Mouse (Mus musculus) hindbrain, postnatal 0 days (tissue): ENCODE measurements around the gene Gemin7. TPM values are rescaled to one million over a fixed set of nuclear protein-coding genes. Genes with fewer than 3 reads are reported as not detected.

Source experiments
- ATAC-seq: fragments of 200-750 bp; cut with Nextera tagmentation; 2 replicates; pipeline ENCODE4 v1.8.0; 2017; ENCODE audit warnings: mild to moderate bottlenecking, moderate TSS enrichment, moderate library complexity
- DNase-seq: peaks from one replicate; pipeline ENCODE4 v3.0.0-alpha.2; 2015; ENCODE audit warnings: low spot score
- H3K27ac ChIP-seq: fragments of 300-500 bp; sonication (generic); 2 replicates; pipeline ENCODE4 v1.5.1; 2014; ENCODE audit warnings: mild to moderate bottlenecking
- H3K27me3 ChIP-seq: fragments of 300-500 bp; sonication (generic); 2 replicates; pipeline ENCODE4 v1.6.1; 2014; ENCODE audit warnings: low read length, mixed read lengths; ENCODE audit not compliant: insufficient read depth
- H3K36me3 ChIP-seq: fragments of 300-500 bp; sonication (generic); 2 replicates; pipeline ENCODE4 v1.6.1; 2014; ENCODE audit warnings: low read length, mixed read lengths; ENCODE audit not compliant: insufficient read depth
- H3K4me1 ChIP-seq: fragments of 300-500 bp; sonication (generic); 2 replicates; pipeline ENCODE4 v1.6.1; 2014; ENCODE audit warnings: antibody characterized with exemption, low read length, mixed read lengths; ENCODE audit not compliant: insufficient read depth
- H3K4me2 ChIP-seq: fragments of 300-500 bp; sonication (generic); 2 replicates; pipeline ENCODE4 v1.6.1; 2014; ENCODE audit warnings: low read depth, mild to moderate bottlenecking, low read length, moderate library complexity, mixed read lengths
- H3K4me3 ChIP-seq: fragments of 300-500 bp; sonication (generic); 2 replicates; pipeline ENCODE4 v1.5.1; 2014; ENCODE audit warnings: low read length
- H3K9ac ChIP-seq: fragments of 300-500 bp; sonication (generic); replicated peaks from 2 replicates; pipeline ENCODE4 v1.6.1; 2014; ENCODE audit warnings: mild to moderate bottlenecking, low read length, moderate library complexity, mixed read lengths
- H3K9me3 ChIP-seq: fragments of 300-500 bp; sonication (generic); 2 replicates; pipeline ENCODE4 v1.6.1; 2016; ENCODE audit warnings: low read length, mixed read lengths
- CTCF ChIP-seq: IDR thresholded peaks from 2 replicates; pipeline ENCODE4 v1.5.1; 2016; ENCODE audit warnings: antibody characterized with exemption, control low read depth, low read depth
- WGBS: fragments of 180-500 bp; shearing (Covaris S2); extraction: QIAGEN DNeasy Blood & Tissue Kit; methylation state at CpG from one replicate; pipeline ENCODE4 v1.1.7; 2014; 5-methylcytosine and 5-hydroxymethylcytosine counted together
- polyA plus RNA-seq: library from polyadenylated mRNA; unstranded; fragments of >200 nt; fragmentation: Nextera tagmentation; extraction: Ambion mirVana; gene quantifications from 2 replicates; pipeline ENCODE4 v1.2.1, GENCODE M21; 2015
- total RNA-seq: library from RNA; depleted of rRNA; stranded (reverse); fragments of >200 nt; gene quantifications from 2 replicates; pipeline ENCODE4 v1.2.3, GENCODE M21; 2014; rRNA removed

Gemin7 gene
- total and polyA plus RNA-seq, 2 experiments from 2014 or later, result 61.7 to 162 TPM

- 13% methylated on average over 24 of the region's 24 CpGs for WGBS
- DNase-seq, result no peak
- H3K36me3 ChIP-seq, result 0 out of 2 replicates have a peak, but pooled peaks cover 3% of the 10 kb centered on the region
These were observed 52.8 kb downstream of the Gemin7 start for GRCm38 (mm10) chr7:19524420-19525104.

GRCm38 (mm10) chr7:19523757-19524419, 53.5 kb downstream of the Gemin7 start:
- Histone ChIP-seq H3K27ac (no peak overlapping the region), H3K9ac (peak overlapping the region; percentile 33), H3K4me2 (peak overlapping the region; percentile 56), H3K36me3 (0 out of 2 replicates have a peak, but pooled peaks cover 3% of the 10 kb centered on the region), H3K4me3 (peak overlapping the region; percentile 32), H3K9me3 (no peaks in the 10 kb centered on the region), H3K4me1 (no peaks in the 10 kb centered on the region; the same call in 1 of the 2 replicates), H3K27me3 (peaks cover 24% of the 10 kb centered on the region)
- ATAC-seq (peak; percentile 57), DNase-seq (peak; percentile 71)
- 1% methylated on average over 62 of the region's 64 CpGs for WGBS
- TF ChIP-seq CTCF, result peak; percentile 66

More at GRCm38 (mm10) chr7:19524420-19525104, 52.8 kb downstream of the Gemin7 start:
- peak overlapping the region; percentile 56 for H3K4me2 ChIP-seq
- H3K4me1 ChIP-seq, result no peaks in the 10 kb centered on the region; the same call in 1 of the 2 replicates
- peak; percentile 13; the same call in 1 of the 2 replicates for ATAC-seq
- 0 out of 2 replicates have a peak overlapping the region, but pooled peaks have one; percentile 33 for H3K9ac ChIP-seq
- no peaks in the 10 kb centered on the region for H3K9me3 ChIP-seq
- TF ChIP-seq CTCF, result no peak
- peak overlapping the region; percentile 32 for H3K4me3 ChIP-seq
- peaks cover 24% of the 10 kb centered on the region for H3K27me3 ChIP-seq
- no peak overlapping the region for H3K27ac ChIP-seq

GRCm38 (mm10) chr7:19523017-19523756, 54.2 kb downstream of the Gemin7 start:
- H3K9me3 ChIP-seq, result no peaks in the 10 kb centered on the region
- ATAC-seq (peak; percentile 50), DNase-seq (peak; percentile 31)
- H3K27ac ChIP-seq, result no peak overlapping the region
- peak overlapping the region; percentile 56 for H3K4me2 ChIP-seq
- H3K4me3 ChIP-seq, result peak overlapping the region; percentile 32
- H3K9ac ChIP-seq, result peak overlapping the region; percentile 38
- WGBS, result 8% methylated on average over 72 of the region's 72 CpGs
- 0 out of 2 replicates have a peak, but pooled peaks cover under 1% of the 10 kb centered on the region for H3K36me3 ChIP-seq
- H3K27me3 ChIP-seq, result peaks cover 30% of the 10 kb centered on the region
- no peak for TF ChIP-seq CTCF
- H3K4me1 ChIP-seq, result no peaks in the 10 kb centered on the region; the same call in 1 of the 2 replicates

DNA sequence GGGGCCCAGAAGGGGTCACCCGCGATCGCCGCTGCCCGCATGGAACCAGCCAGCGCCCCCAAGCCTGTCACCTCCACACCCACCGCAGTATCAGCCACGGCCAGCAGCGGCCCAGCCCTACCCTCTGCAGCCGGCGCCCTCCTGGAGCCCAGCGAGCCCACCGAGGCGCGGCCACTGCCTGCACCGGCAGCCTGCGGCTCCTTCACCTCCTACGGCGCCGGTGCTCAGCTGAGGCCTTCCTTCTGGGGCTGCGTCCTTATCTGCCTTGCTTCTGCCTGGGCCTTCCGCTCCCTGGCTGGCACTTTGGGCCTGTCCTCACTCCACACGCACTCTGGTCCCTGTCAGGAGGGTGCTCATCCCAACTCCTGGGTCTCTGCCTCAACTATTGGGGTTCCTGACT, 57.4 kb downstream of the Gemin7 start:
- no peaks in the 10 kb centered on the region; the same call in 1 of the 2 replicates for H3K4me1 ChIP-seq
- no peak for DNase-seq
- H3K9ac ChIP-seq, result peak overlapping the region; percentile 51
- H3K9me3 ChIP-seq, result no peaks in the 10 kb centered on the region
- H3K27me3 ChIP-seq, result peaks cover 30% of the 10 kb centered on the region
- H3K36me3 ChIP-seq, result no peaks in the 10 kb centered on the region
- H3K27ac ChIP-seq, result no peak overlapping the region
- ATAC-seq, result no peak
- WGBS, result 10% methylated on average over 21 of the region's 23 CpGs
- H3K4me3 ChIP-seq, result peak overlapping the region; percentile 12; the same call in 1 of the 2 replicates
- no peak for TF ChIP-seq CTCF
- peak overlapping the region; percentile 47 for H3K4me2 ChIP-seq

DNA sequence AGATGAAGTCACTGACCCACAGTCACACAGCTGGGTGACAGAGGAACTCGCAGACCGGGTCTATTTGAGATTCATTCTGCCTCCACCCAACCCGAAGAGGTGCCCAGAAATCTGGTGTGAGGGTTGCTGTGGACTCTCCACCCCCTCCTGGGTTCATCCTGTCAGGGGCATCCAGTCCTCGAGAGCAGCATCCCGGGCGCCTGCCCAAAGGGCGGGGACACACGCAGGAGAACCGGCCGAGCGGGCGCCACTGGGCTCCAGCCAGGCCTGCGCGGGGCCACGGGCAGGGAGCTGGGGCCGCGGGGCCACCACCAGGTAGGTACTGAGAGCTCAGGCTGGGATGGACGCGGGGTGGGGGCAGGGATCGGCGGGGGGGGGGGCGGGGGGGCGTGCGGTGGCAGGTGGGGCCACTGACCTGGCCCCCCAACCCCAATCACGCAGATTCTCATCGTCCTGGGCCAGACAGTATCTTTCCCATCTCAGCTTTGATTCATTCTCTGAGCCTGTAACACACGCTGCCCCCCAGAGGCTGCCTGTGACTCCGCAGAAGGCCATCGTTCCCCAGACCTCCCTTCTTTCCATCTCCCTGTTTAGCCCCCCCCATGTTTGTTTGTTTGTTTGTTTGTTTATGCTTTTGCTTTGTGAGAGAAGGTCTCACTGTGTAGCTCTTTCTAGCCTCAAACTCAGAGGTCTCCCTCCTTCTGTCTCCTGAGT, 59.6 kb downstream of the Gemin7 start, which contains the start of gene Nkpd1:
TSS of gene Nkpd1 (plus strand) at position 187 of the 714 bp plus-strand sequence.
- H3K27me3 ChIP-seq, result peaks cover 21% of the 10 kb centered on the region

More for the DNA sequence above, 59.6 kb downstream of the Gemin7 start, which contains the start of gene Nkpd1:
- DNase-seq (peak; percentile 53), ATAC-seq (no peak)
- Histone ChIP-seq H3K4me1 (no peaks in the 10 kb centered on the region; the same call in 1 of the 2 replicates), H3K9ac (peak within 1 kb of the TSS; percentile 25; the same call in 1 of the 2 replicates), H3K27ac (no peak within 1 kb of the TSS), H3K4me3 (peak within 1 kb of the TSS; percentile 11; the same call in 1 of the 2 replicates), H3K4me2 (peak within 1 kb of the TSS; percentile 50), H3K36me3 (no peaks in the 10 kb centered on the region), H3K9me3 (no peaks in the 10 kb centered on the region)
- WGBS, result 2% methylated on average over 29 of the region's 29 CpGs
- peak; percentile 68 for TF ChIP-seq CTCF

Other genes with a start within 250 kb of the Gemin7 start
- gene Ercc1, start 232.8 kb downstream of the Gemin7 start, total RNA-seq, result 44.1 and 46.1 TPM in 2 replicates
- 69.0 and 74.2 TPM in 2 replicates for gene Ercc1, start 232.8 kb downstream of the Gemin7 start, polyA plus RNA-seq
- 11.1 and 12.4 TPM in 2 replicates for gene Cd3eap, start 218.1 kb downstream of the Gemin7 start, total RNA-seq
- 17.9 and 19.3 TPM in 2 replicates for gene Cd3eap, start 218.1 kb downstream of the Gemin7 start, polyA plus RNA-seq
- gene Ppp1r13l, start 217.8 kb downstream of the Gemin7 start, total RNA-seq, result 0.68 and 1.0 TPM in 2 replicates
- gene Ppp1r13l, start 217.8 kb downstream of the Gemin7 start, polyA plus RNA-seq, result 1.0 and 1.2 TPM in 2 replicates
- gene Ercc2, start 195.6 kb downstream of the Gemin7 start, total RNA-seq, result 57.3 and 65.1 TPM in 2 replicates
- gene Ercc2, start 195.6 kb downstream of the Gemin7 start, polyA plus RNA-seq, result 18.6 and 19.9 TPM in 2 replicates
- gene Klc3, start 173.5 kb downstream of the Gemin7 start, total RNA-seq, result 2.3 and 2.9 TPM in 2 replicates
- 1.7 and 2.7 TPM in 2 replicates for gene Klc3, start 173.5 kb downstream of the Gemin7 start, polyA plus RNA-seq
- 3.9 and 27.4 TPM in 2 replicates for gene Ckm, start 172.8 kb downstream of the Gemin7 start, total RNA-seq
- gene Ckm, start 172.8 kb downstream of the Gemin7 start, polyA plus RNA-seq, result 0.14 and 0.30 TPM in 2 replicates
- gene Mark4, start 118.8 kb downstream of the Gemin7 start, total RNA-seq, result 60.3 and 60.5 TPM in 2 replicates
- 16.2 and 18.1 TPM in 2 replicates for gene Mark4, start 118.8 kb downstream of the Gemin7 start, polyA plus RNA-seq
- gene Exoc3l2, start 114.3 kb downstream of the Gemin7 start, total RNA-seq, result 0.61 and 1.3 TPM in 2 replicates
- 2.0 and 2.3 TPM in 2 replicates for gene Exoc3l2, start 114.3 kb downstream of the Gemin7 start, polyA plus RNA-seq
- gene Bloc1s3, start 69.2 kb downstream of the Gemin7 start, total RNA-seq, result 18.8 and 22.4 TPM in 2 replicates
- gene Bloc1s3, start 69.2 kb downstream of the Gemin7 start, polyA plus RNA-seq, result 3.8 and 4.3 TPM in 2 replicates
- gene Trappc6a, start 69.2 kb downstream of the Gemin7 start, total RNA-seq, result 26.4 and 46.5 TPM in 2 replicates
- gene Trappc6a, start 69.2 kb downstream of the Gemin7 start, polyA plus RNA-seq, result 42.8 and 44.3 TPM in 2 replicates
- gene Nkpd1, start 59.8 kb downstream of the Gemin7 start, total RNA-seq, result 1.9 and 4.4 TPM in 2 replicates
- 1.3 TPM in 2 replicates for gene Nkpd1, start 59.8 kb downstream of the Gemin7 start, polyA plus RNA-seq
- gene Ppp1r37, start 14.5 kb downstream of the Gemin7 start, total RNA-seq, result 125 and 128 TPM in 2 replicates
- 27.0 and 27.7 TPM in 2 replicates for gene Ppp1r37, start 14.5 kb downstream of the Gemin7 start, polyA plus RNA-seq
- gene Zfp296, start 308 bp downstream of the Gemin7 start, total RNA-seq, result 0.25 TPM in 1 of 2 replicates, not detected in the other
- not detected in 2 replicates for gene Zfp296, start 308 bp downstream of the Gemin7 start, polyA plus RNA-seq
- gene Clasrp, start 26.9 kb upstream of the Gemin7 start, total RNA-seq, result 67.0 and 90.9 TPM in 2 replicates
- gene Clasrp, start 26.9 kb upstream of the Gemin7 start, polyA plus RNA-seq, result 70.3 and 77.5 TPM in 2 replicates
- 9.2 and 10.2 TPM in 2 replicates for gene Relb, start 51.8 kb upstream of the Gemin7 start, total RNA-seq
- 6.5 and 6.9 TPM in 2 replicates for gene Relb, start 51.8 kb upstream of the Gemin7 start, polyA plus RNA-seq
- 178 and 187 TPM in 2 replicates for gene Clptm1, start 87.4 kb upstream of the Gemin7 start, total RNA-seq
- 135 and 142 TPM in 2 replicates for gene Clptm1, start 87.4 kb upstream of the Gemin7 start, polyA plus RNA-seq
- not detected in 2 replicates for gene Apoc2, start 100.3 kb upstream of the Gemin7 start, total RNA-seq
- 0.38 TPM in 1 of 2 replicates, not detected in the other for gene Apoc2, start 100.3 kb upstream of the Gemin7 start, polyA plus RNA-seq
- gene Gm44805, start 103.8 kb upstream of the Gemin7 start, total RNA-seq, result not detected in 2 replicates
- gene Gm44805, start 103.8 kb upstream of the Gemin7 start, polyA plus RNA-seq, result not detected in 2 replicates
- not detected in 2 replicates for gene Apoc4, start 103.9 kb upstream of the Gemin7 start, total RNA-seq
- not detected in 2 replicates for gene Apoc4, start 103.9 kb upstream of the Gemin7 start, polyA plus RNA-seq
- 1.5 and 2.3 TPM in 2 replicates for gene Apoc1, start 115.1 kb upstream of the Gemin7 start, total RNA-seq
- gene Apoc1, start 115.1 kb upstream of the Gemin7 start, polyA plus RNA-seq, result 13.9 and 14.2 TPM in 2 replicates
- 2,123 and 2,525 TPM in 2 replicates for gene Apoe, start 121.6 kb upstream of the Gemin7 start, total RNA-seq
- 3,307 and 3,685 TPM in 2 replicates for gene Apoe, start 121.6 kb upstream of the Gemin7 start, polyA plus RNA-seq
- gene Tomm40, start 137.8 kb upstream of the Gemin7 start, total RNA-seq, result 147 and 151 TPM in 2 replicates
- 172 and 173 TPM in 2 replicates for gene Tomm40, start 137.8 kb upstream of the Gemin7 start, polyA plus RNA-seq
- gene Nectin2, start 172.9 kb upstream of the Gemin7 start, total RNA-seq, result 68.9 and 76.5 TPM in 2 replicates
- 55.6 and 57.5 TPM in 2 replicates for gene Nectin2, start 172.9 kb upstream of the Gemin7 start, polyA plus RNA-seq
- gene Bcam, start 193.4 kb upstream of the Gemin7 start, total RNA-seq, result 43.2 and 50.7 TPM in 2 replicates
- 29.0 and 30.7 TPM in 2 replicates for gene Bcam, start 193.4 kb upstream of the Gemin7 start, polyA plus RNA-seq
- not detected in 2 replicates for gene Cblc, start 219.2 kb upstream of the Gemin7 start, total RNA-seq
- gene Cblc, start 219.2 kb upstream of the Gemin7 start, polyA plus RNA-seq, result 0.46 and 0.55 TPM in 2 replicates
- gene Bcl3, start 245.2 kb upstream of the Gemin7 start, total RNA-seq, result 0.40 and 0.89 TPM in 2 replicates
- gene Bcl3, start 245.2 kb upstream of the Gemin7 start, polyA plus RNA-seq, result 0.66 and 1.1 TPM in 2 replicates